Mouse (Mus musculus): ENCODE measurements around the gene Ncl. TPM values are rescaled to one million over a fixed set of nuclear protein-coding genes. Genes with fewer than 3 reads are reported as not detected.
"Not testable (repeated sequence)": the region's sequence is repeated elsewhere in the genome, so short reads cannot be mapped to it uniquely, and the experiment has no call there.

The Ncl gene
- total RNA-seq, 2 experiments from 2014 or later, result 132 to 142 TPM

- DNase-seq (ENCODE audit: low spot score in 2 of 2), result no peak
- intact Hi-C loops (cut with DNase I), result no loop called here
Observed at GRCm38 (mm10) chr1:86361852-86362615, 2.8 kb upstream of the Ncl start.

GRCm38 (mm10) chr1:86360441-86360840 lies 1.2 kb upstream of the Ncl start:
- no peak for DNase-seq (ENCODE audit: low spot score in 2 of 2)
- intact Hi-C loops (cut with DNase I), result no loop called here

GRCm38 (mm10) chr1:86359798-86360179 lies 589 bp upstream of the Ncl start:
- DNase-seq (ENCODE audit: low spot score in 2 of 2), result no peak
- intact Hi-C loops (cut with DNase I), result loop anchor here (10.0 kb wide), 1 partner anchor 175 kb away; no protein-coding TSS in a partner anchor

- DNase-seq (ENCODE audit: low spot score in 2 of 2), result no peak
- intact Hi-C loops (cut with DNase I), result loop anchor here (10.0 kb wide), 1 partner anchor 176 kb away; no protein-coding TSS in a partner anchor
Observed at GRCm38 (mm10) chr1:86358229-86358905, 833 bp downstream of the Ncl start.

GRCm38 (mm10) chr1:86354186-86354585 lies 5.0 kb downstream of the Ncl start:
- intact Hi-C loops (cut with DNase I), result loop anchor here (10.0 kb wide), 1 partner anchor 181 kb away; no protein-coding TSS in a partner anchor

GRCm38 (mm10) chr1:86350576-86350975 lies 8.6 kb downstream of the Ncl start:
- DNase-seq (ENCODE audit: low spot score in 2 of 2), result no peak
- intact Hi-C loops (cut with DNase I), result loop anchor here (10.0 kb wide), 1 partner anchor 184 kb away; no protein-coding TSS in a partner anchor

More at GRCm38 (mm10) chr1:86354186-86354585, 5.0 kb downstream of the Ncl start:
- DNase-seq (ENCODE audit: low spot score in 2 of 2), result no peak

- no peak for DNase-seq (ENCODE audit: low spot score in 2 of 2)
- intact Hi-C loops (cut with DNase I), result loop anchor here (10.0 kb wide), 1 partner anchor 185 kb away; no protein-coding TSS in a partner anchor
Observed at GRCm38 (mm10) chr1:86349696-86350095, 9.5 kb downstream of the Ncl start.

GRCm38 (mm10) chr1:86349201-86349600 lies 10.0 kb downstream of the Ncl start:
- intact Hi-C loops (cut with DNase I), result no loop called here
- no peak for DNase-seq (ENCODE audit: low spot score in 2 of 2)

- no peak for DNase-seq (ENCODE audit: low spot score in 2 of 2)
- intact Hi-C loops (cut with DNase I), result no loop called here
Observed at GRCm38 (mm10) chr1:86348801-86349200, 10.4 kb downstream of the Ncl start.

- intact Hi-C loops (cut with DNase I), result no loop called here
- no peak for DNase-seq (ENCODE audit: low spot score in 2 of 2)
Observed at GRCm38 (mm10) chr1:86348083-86348482, 11.1 kb downstream of the Ncl start.

- intact Hi-C loops (cut with DNase I), result no loop called here
- DNase-seq (ENCODE audit: low spot score in 2 of 2), result no peak
Observed at GRCm38 (mm10) chr1:86347716-86348045, 11.5 kb downstream of the Ncl start.

- intact Hi-C loops (cut with DNase I), result no loop called here
Observed at GRCm38 (mm10) chr1:86346851-86347715, 12.1 kb downstream of the Ncl start.

GRCm38 (mm10) chr1:86345956-86346355 lies 13.2 kb downstream of the Ncl start:
- intact Hi-C loops (cut with DNase I), result no loop called here
- DNase-seq (ENCODE audit: low spot score in 2 of 2), result no peak

More at GRCm38 (mm10) chr1:86346851-86347715, 12.1 kb downstream of the Ncl start:
- no peak for DNase-seq (ENCODE audit: low spot score in 2 of 2)

GRCm38 (mm10) chr1:86345069-86345468 lies 14.1 kb downstream of the Ncl start:
- DNase-seq (ENCODE audit: low spot score in 2 of 2), result no peak
- intact Hi-C loops (cut with DNase I), result no loop called here

GRCm38 (mm10) chr1:86343969-86344861 lies 15.0 kb downstream of the Ncl start:
- intact Hi-C loops (cut with DNase I), result no loop called here
- DNase-seq (ENCODE audit: low spot score in 2 of 2), result no peak

- intact Hi-C loops (cut with DNase I), result no loop called here
- DNase-seq (ENCODE audit: low spot score in 2 of 2), result no peak
Observed at GRCm38 (mm10) chr1:86343087-86343645, 16.0 kb downstream of the Ncl start.

GRCm38 (mm10) chr1:86342371-86342770 lies 16.8 kb downstream of the Ncl start:
- no peak for DNase-seq (ENCODE audit: low spot score in 2 of 2)
- intact Hi-C loops (cut with DNase I), result no loop called here

GRCm38 (mm10) chr1:86341096-86341495 lies 18.1 kb downstream of the Ncl start:
- intact Hi-C loops (cut with DNase I), result not testable (repeated sequence)

More at GRCm38 (mm10) chr1:86341096-86341495, 18.1 kb downstream of the Ncl start:
- not testable (repeated sequence) for DNase-seq (ENCODE audit: low spot score in 2 of 2)
